Mouse (Mus musculus) embryo, embryonic 10.5 days (tissue): ENCODE measurements around the gene Tmco1.

Source experiments
- DNase-seq: peaks from one replicate; pipeline ENCODE4 v3.0.0-alpha.2; 2015; ENCODE audit warnings: low spot score

The Tmco1 gene

DNA sequence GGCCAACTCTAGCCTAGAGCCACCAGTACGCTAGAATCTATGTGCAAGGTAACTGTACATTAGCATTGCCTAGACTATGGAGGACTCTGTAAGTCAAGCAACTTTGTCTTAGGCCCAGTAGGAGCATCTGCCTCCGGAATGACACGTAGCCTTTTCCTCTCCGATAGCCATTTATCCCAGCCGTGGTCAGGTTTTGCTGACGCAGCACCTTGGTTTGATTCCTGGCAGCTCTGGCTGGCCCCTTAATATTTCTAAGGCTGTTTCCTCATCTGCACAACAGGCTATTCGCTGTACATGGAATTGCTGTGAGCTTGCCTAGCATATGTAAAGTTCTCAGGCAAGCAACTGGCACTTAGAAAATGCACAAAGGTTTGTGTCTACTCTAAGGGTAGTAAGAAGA lies 64.6 kb downstream of the Tmco1 start:
- DNase-seq = no peak

DNA sequence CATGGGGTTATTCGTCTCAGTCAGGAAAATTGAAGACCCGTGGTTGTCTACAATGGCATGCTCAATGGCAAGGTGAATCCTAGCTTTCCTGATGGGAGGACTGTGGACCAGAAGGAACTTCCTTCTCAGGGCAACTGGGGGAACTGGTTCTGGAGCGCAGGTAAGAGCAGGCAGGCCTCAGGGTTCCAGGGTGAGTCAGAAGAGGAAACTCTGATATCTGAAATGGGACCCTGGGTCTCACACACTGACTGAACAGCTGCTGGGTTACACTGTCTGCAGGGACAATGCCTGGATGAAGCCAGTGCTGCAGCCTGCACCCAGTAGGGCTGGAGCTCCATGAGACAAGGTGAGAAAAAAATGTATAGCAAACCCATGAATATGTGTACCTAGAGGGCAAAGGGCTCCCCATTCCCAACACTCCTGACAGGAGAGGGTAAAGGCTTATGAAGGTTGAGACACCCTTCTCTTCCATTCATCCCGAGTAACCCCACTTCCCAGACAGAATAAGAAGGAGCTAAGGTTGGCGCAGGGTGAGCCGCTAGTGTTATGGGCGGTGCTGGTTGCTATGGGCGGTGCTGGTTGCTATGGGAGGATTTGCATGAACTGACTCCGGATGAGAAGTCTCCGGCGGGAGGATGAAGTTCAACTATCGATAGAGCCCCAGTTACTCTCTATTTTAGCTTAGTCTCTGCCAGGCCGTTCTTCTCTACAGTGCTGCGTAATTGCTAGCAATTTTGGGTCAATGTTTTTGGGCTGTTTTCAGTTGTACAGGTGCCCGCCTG lies 66.0 kb downstream of the Tmco1 start:
- peak; percentile 84 for DNase-seq

DNA sequence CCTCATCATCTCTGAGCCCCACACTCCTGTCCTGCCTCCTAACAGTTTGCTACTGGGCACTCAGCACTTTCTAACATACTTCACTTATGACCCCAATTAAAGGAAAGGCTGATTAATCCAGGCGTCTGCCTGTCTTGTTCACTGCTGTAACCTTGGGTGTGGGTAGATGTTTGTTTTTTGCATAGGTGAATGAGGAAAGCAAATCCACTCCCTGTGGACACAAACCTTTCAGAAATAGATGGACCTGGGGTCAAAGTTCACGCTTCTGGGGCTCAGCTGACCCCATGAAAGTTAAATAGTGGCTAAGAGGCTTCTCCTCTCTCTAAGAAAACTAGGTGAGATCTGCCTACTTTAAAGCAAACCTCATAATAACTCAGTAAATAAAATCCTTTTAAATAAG lies 66.8 kb downstream of the Tmco1 start:
- no peak for DNase-seq

DNA sequence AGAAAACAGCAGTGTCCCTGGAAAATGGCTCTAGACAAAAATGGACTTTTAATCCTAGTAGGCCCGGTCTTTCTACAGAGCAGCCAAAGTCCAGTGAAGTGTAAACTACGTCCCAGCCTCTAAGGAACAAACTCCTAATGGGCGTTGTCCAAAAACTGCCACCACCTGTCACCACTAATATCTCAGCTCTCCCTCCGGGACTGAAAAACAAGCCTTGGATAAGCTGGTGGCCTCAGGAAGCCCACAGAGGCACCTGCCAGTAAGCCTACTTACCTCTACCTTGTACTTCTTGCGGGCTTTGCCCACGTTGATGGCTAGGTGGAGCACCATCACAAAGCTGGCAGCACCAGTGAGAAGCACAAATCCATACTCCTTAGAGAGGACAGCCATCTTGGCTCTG lies 69.8 kb downstream of the Tmco1 start:
- DNase-seq = no peak

DNA sequence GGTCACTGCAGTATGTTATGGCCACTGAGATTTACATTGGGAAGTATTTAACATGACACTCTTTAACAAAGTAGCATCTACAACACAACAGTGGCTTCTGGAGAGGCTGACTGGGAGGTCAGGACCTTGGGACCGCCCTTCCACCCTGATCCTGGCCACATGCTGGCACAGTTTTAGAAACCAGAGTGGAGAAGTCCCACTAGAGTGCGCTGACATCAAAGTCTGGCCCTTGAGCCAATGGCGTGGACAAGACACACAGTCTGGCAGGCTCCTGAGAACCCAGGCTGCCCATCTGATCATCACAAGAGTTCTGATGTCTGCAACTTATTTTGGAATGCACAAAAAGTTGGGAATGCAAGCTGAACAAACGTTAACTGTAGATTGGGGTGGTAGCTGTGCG lies 71.6 kb downstream of the Tmco1 start:
- DNase-seq = no peak

DNA sequence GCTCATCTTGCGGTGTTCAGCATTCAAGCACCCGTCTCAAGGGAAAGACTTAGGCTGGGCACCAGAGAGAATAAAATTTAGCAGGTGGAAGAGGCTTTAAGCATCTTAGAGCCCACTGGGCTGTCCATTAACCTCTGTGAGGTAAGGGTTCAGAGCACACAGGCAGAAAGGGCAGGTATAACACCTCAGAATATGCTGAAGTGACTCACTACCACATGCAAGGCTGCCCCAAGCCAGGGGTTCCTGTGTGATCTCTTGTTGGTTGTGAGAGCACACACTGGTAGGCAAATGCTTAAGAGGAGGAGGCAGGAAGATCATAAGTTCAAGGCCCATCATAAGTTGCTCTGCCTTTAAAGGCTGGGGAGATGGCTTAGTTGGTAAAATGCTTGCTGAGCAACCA lies 72.0 kb downstream of the Tmco1 start:
- no peak for DNase-seq

DNA sequence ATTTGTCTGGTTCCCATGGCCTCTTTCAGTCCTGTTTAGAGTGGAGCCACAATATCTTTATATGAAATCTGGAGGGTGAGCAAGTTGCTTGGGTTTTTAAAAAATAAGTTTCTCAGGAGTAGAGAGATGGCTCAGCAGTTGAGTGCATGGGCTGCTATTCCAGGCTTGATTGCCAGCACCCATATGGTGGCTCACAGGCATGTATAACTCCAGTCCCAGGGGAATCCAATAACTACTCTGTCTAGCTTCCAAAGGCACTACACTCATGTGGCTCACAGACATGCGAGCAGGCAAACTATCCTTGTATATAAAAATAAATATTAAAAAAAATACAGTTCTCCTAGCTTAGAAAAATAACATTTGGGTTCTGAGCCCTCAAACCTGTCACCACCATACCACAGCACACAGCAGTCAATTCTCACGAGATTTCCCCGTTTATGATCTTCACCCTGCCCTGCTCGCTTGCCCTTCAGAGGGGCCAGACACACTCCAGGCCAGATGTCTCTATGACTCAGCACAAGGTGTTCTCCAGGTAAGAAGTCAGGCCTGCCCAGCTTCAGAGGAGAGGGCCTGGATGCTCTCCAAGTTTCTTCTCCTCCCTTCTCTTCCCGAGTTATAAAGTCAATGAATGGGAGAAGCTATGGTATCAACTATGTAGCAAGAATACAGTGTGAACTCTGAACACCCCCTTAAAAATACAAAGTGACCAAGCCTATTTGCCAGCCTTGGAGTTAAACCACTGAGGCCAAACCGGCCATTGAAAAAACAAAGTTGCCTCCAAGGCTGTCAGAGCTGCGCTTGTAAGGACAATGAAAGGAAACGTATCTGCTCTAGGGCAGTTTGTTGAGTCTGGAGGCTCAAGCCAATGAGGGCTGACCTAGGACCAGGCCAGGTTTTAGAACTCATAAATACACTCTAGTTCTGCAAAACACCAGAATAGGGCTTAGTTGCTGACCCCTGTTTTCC lies 73.2 kb downstream of the Tmco1 start:
- DNase-seq = no peak

DNA sequence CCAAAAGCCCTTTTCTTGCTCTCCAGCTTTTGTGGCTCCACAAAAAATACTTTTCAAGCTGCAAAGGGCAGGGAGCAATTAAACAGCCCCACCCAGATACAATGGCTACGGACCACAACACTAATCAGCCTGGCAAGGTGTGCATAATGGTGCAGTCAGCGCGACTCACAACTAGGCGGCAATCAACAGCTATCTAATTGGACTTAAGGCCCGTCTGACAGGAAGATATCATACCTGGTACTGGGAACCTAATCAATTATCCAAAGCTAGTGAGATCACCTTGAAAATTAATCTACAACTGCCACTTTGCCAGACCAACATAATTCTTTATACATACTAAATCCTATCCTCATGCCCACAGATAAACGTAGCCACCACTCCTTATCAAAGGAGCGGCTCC lies 74.1 kb downstream of the Tmco1 start:
- DNase-seq = no peak

DNA sequence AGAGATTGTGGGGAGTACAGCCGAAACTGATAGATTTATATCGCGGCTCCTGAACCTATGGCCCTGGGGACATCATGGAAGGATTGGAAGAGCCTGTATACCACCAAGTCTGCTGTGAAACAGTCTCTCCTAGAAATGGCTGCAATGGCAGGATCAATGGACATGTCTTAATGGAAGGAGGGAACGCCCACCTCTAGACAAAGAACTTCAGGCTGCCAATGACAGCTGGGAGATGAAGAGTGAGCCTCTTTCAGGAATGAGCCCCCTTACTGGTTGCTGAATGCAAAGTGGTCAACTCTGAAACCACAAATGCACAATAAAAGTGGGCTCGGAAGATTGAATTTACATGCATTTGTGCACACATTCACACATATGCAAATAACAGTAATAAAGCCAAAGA lies 74.6 kb downstream of the Tmco1 start:
- no peak for DNase-seq

DNA sequence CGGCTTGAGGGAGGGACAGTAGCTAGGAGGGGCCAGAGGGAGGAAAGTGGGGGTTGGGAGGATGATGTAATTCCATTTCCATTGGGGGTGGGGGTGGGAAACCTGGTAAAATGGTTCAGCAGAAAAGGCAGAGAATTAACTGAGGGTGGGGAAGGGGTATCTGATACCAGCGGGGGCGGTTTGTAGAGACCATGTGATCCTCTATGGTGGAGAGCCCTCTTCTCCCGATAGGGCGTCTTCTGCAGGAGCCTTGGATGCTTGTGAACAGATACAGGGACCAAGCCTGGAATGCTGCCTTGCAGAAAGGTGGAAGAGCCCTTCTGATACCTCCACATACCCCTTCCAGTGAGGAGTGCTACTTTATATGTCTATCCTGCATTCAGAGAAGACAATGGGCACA lies 75.0 kb downstream of the Tmco1 start:
- DNase-seq = no peak
